Mouse (Mus musculus): Measurements from ENCODE around the gene Trcg1.

The Trcg1 gene

GRCm38 (mm10) chr9:57265125-57265524 lies 28.8 kb downstream of the Trcg1 start:
- no peak for DNase-seq

DNA sequence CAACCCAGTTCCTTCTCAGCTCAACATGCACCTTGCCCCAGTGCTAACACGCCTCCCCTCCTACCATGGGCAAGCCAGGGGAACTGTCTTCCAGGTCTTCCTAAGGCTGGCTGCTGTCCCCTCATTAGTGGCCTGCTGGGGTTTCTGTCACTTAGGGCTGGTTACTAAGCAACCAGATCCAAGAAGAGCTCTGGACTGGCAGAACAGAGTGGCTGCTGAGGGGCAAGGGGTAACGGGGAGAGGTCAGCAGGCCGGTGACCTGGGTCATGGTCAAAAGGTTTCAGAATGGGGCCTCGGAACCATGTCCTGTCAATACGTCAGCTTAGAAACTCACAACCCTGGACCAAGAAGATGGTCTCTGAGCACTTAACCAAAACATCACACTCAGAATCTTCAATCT lies 31.1 kb downstream of the Trcg1 start:
- DNase-seq = no peak

DNA sequence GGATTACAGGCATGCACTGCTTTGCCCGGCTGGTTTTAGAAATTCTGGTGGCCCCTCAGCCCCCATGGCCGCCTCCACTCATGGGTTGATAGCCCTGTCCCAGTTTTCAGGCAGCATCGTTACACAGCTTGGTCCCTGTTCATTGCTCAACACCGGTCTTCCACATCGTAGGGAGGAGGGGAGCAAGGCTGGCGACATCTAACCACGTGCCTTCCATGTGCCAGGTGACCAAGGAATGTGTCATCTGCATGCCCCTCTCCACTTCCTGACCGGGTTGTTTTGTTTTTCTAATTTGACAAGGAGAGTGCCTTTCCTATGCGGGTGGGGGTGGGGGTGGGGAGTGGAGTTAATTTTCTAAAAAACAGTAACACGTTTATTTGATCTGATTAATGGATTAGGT lies 31.7 kb downstream of the Trcg1 start:
- DNase-seq = no peak

DNA sequence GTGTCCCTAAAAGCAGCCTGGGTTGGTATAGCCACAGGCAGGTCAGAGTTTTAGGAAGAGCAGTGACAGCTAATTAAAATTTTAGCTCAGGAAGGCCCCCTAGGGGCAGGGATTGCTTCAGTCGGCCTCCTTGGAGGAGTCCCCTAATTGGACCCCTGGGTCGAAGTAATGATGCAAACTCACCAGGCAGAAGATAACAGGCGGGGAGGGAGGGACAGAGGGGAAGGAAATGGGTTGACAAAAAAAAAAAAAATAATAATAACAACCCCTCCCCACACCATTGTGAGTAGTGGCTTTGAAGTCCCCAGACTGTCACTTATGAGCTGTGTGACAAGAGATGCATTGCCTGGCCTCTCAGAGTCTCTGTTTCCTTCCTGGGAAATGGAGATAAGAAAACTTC lies 32.2 kb downstream of the Trcg1 start:
- DNase-seq = no peak

GRCm38 (mm10) chr9:57269384-57269783 lies 33.0 kb downstream of the Trcg1 start:
- no peak for DNase-seq

- no peak for DNase-seq
Measured at GRCm38 (mm10) chr9:57270399-57270798, 34.0 kb downstream of the Trcg1 start.

DNA sequence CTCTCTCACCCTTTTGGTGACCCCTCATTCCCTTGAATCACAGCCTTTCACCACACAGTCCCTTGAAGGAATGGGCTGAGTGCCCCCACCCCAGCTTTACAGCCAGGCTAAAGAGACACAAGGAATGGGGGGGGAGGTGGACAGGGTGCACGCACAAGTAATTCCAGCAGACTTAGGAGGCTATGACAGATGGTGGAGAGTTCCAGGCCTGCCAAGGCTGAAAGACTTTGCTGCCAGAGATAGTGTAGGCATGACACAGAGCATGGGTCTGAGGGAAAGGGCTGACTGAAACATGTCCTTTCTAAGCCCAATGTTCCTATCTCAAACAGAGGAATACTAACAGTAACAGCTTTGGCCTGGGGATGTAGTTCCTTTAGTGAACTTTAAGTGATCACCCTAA lies 34.7 kb downstream of the Trcg1 start:
- DNase-seq = no peak

DNA sequence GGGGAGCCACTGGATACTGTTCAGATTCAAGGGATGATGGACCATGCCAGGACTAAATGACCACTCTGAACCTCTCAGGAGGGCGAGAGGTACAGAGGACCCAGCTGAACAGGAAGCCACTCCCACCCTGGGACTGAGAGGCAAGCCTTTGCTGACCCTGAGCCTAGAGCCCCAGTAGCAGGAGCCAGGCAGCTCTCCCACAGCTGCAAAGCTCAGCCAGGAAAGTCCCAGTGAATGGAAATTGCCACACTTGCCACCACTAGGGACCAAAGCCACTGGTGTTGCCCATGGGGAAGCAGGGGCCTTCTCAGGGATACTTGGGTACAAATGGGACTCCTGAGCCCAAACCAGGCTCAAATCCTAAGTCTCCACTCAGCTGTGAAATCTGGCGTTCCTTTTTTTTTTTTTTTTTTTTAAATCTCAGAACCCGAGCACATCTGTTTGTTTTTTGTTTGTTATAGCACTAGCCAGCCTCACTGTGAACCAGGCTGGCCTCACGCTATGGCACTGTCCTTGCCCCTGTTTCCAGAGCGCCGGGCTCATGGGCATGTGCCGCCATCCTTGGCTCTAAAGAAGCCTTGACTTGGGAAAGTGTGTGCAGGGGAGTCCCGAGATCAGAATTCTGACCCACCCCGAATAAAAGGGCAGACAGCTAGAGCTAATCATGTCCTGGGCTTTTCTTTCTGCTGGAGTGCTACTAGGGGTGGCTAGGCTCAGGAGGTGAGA lies 35.6 kb downstream of the Trcg1 start:
- DNase-seq = no peak

GRCm38 (mm10) chr9:57272902-57273804 lies 36.8 kb downstream of the Trcg1 start:
- no peak for DNase-seq

- no peak for DNase-seq
Measured at GRCm38 (mm10) chr9:57273805-57274494, 37.6 kb downstream of the Trcg1 start.

- no peak for DNase-seq
Measured at GRCm38 (mm10) chr9:57276311-57276710, 40.0 kb downstream of the Trcg1 start.

DNA sequence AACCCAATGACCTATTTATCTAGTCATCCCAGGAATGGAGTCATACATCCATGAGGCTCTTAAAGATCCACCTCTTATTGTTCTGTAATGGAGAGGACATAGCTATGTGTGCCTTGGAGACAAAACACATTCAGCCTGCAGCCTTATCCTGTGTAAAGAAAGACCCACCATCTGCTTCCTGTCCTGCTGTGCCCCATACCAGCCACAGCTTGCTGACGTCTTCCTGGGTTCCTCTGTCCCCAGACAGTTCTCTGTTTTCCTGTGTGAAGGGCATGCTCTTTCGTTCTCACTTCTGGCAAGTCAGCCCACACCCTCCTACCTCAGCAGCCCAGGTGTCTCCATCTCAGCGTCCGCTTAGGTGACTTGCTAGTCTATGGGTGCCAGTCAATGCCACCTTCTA lies 41.9 kb downstream of the Trcg1 start:
- no peak for DNase-seq

- no peak for DNase-seq
Measured at GRCm38 (mm10) chr9:57279441-57279840, 43.1 kb downstream of the Trcg1 start.

- DNase-seq = peak; percentile 31
Measured at GRCm38 (mm10) chr9:57281549-57281948, 45.2 kb downstream of the Trcg1 start.

GRCm38 (mm10) chr9:57282686-57283085 lies 46.3 kb downstream of the Trcg1 start:
- no peak for DNase-seq

GRCm38 (mm10) chr9:57283311-57283710 lies 47.0 kb downstream of the Trcg1 start:
- DNase-seq = no peak

- DNase-seq = no peak
Measured at GRCm38 (mm10) chr9:57287183-57287582, 50.8 kb downstream of the Trcg1 start.

DNA sequence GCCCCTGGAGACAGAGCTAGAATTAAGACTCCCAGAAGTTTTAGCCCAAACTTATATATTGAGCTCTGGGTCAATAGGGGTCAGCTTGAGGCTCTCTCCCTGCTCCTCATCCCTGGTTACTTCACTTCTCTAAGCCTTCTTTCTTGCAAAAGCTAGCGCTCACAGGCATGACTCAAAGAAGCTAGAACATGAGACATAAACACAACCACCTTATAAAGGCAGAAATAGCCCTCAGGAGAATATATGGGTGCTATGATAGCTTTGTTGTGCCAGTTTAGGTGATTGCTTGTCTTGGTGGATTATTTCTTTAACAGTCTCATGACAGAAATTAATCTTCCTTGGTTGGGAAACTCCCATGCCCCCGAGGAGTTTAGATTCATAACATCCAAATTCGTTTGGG lies 58.5 kb downstream of the Trcg1 start:
- DNase-seq = no peak

DNA sequence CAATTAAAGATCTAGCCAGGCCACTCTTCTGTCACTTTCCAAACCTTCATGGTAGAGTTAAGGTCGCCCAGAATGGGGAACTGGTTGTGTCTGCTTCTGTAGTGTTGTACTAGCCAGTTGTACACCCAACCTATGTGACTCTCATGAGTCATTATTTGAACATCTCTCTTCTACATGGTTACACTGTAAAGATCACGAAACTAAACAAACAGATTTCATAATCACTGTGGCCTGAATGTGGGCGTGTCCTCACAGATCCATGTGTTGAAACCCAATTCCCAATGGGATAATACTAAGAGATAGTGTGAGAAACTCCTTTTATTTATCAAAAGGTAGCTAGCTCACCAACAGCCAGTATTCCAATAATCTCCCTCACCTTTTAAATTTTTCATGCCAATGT lies 59.3 kb downstream of the Trcg1 start:
- no peak for DNase-seq

- DNase-seq = no peak
Measured at GRCm38 (mm10) chr9:57296277-57296676, 59.9 kb downstream of the Trcg1 start.

GRCm38 (mm10) chr9:57297938-57298337 lies 61.6 kb downstream of the Trcg1 start:
- no peak for DNase-seq
